Mouse (Mus musculus): Measurements from ENCODE around the gene Etv5. TPM values are rescaled to one million over a fixed set of nuclear protein-coding genes. Genes with fewer than 3 reads are reported as not detected.

The Etv5 gene
- total RNA-seq, 4 experiments from 2014 or later: 5.4 to 7.1 (median 6.3) TPM

GRCm38 (mm10) chr16:22348478-22349270 lies 90.8 kb downstream of the Etv5 start:
- DNase-seq (ENCODE audit: low spot score in 2 of 2): no peak

- no peak for DNase-seq (ENCODE audit: low spot score in 2 of 2)
These were observed 91.5 kb downstream of the Etv5 start for GRCm38 (mm10) chr16:22348014-22348413.

GRCm38 (mm10) chr16:22341236-22341671 lies 98.3 kb downstream of the Etv5 start:
- DNase-seq (ENCODE audit: low spot score in 2 of 2): peak; percentile 3 to 24

GRCm38 (mm10) chr16:22335781-22336180 lies 103.7 kb downstream of the Etv5 start:
- DNase-seq (ENCODE audit: low spot score in 2 of 2): no peak

Other genes with a start within 250 kb of the Etv5 start
- 10 to 100 TPM; 20.1 to 28.8 (median 26.1) TPM for gene Tra2b, start 173.7 kb downstream of the Etv5 start, total RNA-seq (2022)
- under 1 TPM; 0.07 to 0.75 (median 0.22) TPM for gene Dgkg, start 217.5 kb upstream of the Etv5 start, total RNA-seq (2022)

Measured in gastrocnemius, adult 8-10 months (tissue).